Mouse (Mus musculus): ENCODE data around the gene Jmjd8. TPM values are rescaled to one million over a fixed set of nuclear protein-coding genes. Genes with fewer than 3 reads are reported as not detected.

Gene Jmjd8
- total RNA-seq, 1 experiment from 2014 or later = 23.2 TPM

DNA sequence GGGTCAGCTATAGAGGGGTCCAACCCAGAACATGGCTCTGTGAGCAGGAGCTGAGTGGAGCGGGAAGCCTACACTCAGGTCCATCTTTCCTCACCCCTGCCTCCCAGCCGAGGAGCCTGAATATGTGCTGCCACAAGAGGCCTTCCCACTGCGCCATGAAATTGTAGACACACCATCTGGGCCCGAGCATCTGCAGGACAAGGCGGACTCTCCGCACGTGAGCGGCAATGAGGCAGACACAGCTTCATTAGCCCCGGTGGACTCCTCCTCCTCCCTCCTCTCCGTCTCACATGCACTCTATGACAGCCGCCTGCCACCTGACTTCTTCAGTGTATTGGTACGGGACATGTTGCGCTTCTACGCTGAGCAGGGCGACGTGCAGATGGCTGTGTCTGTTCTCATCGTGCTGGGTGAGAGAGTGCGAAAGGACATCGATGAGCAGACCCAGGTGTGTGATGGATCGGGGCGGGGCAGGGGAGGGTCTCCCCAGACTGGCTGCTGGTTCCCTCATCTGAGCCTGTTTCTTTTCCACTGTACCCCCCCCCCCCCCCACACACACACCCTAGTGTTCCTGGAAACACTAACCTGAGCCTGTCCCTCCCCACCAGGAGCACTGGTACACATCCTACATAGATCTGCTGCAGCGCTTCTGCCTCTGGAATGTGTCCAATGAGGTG is 983 bp upstream of the Jmjd8 start:
- no peak for ATAC-seq (replicated peaks in 1 of 2; ENCODE audit: insufficient read depth in 1 of 2, low FRiP score in 2 of 2, low TSS enrichment in 1 of 2, low read depth in 1 of 2, poor library complexity in 2 of 2, severe bottlenecking in 2 of 2)

DNA sequence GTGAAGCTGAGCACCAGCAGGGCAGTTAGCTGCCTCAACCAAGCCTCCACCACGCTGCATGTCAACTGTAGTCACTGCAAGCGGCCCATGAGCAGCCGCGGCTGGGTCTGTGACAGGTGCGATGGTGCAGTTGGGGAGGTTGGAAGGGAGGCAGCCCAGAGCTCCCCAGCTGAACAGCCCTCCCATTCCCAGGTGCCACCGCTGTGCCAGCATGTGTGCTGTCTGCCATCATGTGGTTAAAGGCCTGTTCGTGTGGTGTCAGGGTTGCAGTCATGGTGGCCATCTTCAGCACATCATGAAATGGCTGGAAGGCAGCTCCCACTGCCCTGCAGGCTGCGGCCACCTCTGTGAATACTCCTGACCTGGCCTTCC is 458 bp upstream of the Jmjd8 start:
- ATAC-seq (replicated peaks in 1 of 2; ENCODE audit: insufficient read depth in 1 of 2, low FRiP score in 2 of 2, low TSS enrichment in 1 of 2, low read depth in 1 of 2, poor library complexity in 2 of 2, severe bottlenecking in 2 of 2) = no peak

GRCm38 (mm10) chr17:25829558-25830017 is 921 bp downstream of the Jmjd8 start:
- no peak for ATAC-seq (replicated peaks in 1 of 2; ENCODE audit: insufficient read depth in 1 of 2, low FRiP score in 2 of 2, low TSS enrichment in 1 of 2, low read depth in 1 of 2, poor library complexity in 2 of 2, severe bottlenecking in 2 of 2)

DNA sequence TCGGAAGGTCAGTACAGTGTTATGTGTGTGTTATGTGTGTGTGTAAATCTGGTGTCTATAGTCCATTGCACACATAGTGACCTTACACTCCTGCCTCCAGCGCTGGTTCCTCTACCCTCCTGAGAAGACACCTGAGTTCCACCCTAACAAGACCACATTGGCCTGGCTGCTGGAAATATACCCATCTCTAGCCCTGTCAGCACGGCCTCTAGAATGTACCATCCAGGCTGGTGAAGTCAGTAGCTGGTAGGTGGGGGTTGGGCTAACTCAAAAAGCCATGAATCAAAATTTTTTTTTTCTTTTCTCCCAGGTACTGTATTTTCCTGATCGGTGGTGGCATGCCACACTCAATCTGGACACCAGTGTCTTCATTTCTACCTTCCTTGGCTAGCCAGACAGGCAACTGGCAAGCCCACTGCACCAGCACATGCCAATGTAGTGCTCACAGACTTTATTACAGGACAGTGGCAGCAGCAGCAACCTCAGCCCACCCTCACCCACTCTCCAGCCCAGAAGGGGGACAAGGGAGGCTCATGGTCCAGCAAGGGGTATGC is 1.6 kb downstream of the Jmjd8 start:
- ATAC-seq (replicated peaks in 1 of 2; ENCODE audit: insufficient read depth in 1 of 2, low FRiP score in 2 of 2, low TSS enrichment in 1 of 2, low read depth in 1 of 2, poor library complexity in 2 of 2, severe bottlenecking in 2 of 2) = no peak

GRCm38 (mm10) chr17:25830806-25831431 is 2.3 kb downstream of the Jmjd8 start:
- ATAC-seq (replicated peaks in 1 of 2; ENCODE audit: insufficient read depth in 1 of 2, low FRiP score in 2 of 2, low TSS enrichment in 1 of 2, low read depth in 1 of 2, poor library complexity in 2 of 2, severe bottlenecking in 2 of 2) = no peak

DNA sequence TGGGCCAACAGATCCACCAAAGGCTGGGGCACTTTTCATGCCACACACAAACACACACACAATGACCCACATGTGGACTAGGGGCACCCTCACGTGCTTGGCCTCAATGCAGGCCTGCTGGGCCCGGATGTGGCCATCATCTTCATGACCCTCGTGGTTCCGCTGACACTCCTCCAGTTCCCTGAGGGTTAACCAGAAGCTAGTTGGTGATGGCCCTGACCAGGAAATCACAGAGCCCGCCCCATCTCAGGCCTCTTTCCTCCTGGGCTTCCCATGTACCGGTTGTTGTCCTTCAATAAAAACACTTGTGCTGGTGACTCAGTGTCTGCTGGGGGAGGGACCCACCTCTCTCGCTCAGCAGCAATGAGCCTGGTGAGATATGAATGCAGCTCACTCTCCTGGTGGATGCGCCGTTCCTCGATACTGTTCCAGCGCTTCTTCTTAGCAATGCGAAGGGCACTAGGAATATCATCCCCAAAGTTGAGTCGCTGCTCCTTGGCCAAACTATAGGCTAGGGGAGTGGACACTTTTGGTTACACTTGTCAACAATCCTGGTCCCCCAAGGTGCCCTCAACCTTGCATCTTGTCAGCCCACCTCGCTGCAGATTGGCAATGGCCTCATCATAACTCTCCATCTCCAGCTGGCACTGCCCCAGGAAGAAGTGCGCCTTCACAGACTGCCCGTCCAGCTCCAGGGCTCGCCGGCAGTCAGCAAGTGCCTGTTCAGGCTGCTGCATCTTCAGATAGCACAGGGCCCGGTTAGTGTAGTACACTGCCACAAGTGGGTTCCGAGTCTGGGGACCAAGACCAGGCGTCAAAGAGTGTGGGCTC is 3.0 kb downstream of the Jmjd8 start:
- ATAC-seq (replicated peaks in 1 of 2; ENCODE audit: insufficient read depth in 1 of 2, low FRiP score in 2 of 2, low TSS enrichment in 1 of 2, low read depth in 1 of 2, poor library complexity in 2 of 2, severe bottlenecking in 2 of 2) = no peak

DNA sequence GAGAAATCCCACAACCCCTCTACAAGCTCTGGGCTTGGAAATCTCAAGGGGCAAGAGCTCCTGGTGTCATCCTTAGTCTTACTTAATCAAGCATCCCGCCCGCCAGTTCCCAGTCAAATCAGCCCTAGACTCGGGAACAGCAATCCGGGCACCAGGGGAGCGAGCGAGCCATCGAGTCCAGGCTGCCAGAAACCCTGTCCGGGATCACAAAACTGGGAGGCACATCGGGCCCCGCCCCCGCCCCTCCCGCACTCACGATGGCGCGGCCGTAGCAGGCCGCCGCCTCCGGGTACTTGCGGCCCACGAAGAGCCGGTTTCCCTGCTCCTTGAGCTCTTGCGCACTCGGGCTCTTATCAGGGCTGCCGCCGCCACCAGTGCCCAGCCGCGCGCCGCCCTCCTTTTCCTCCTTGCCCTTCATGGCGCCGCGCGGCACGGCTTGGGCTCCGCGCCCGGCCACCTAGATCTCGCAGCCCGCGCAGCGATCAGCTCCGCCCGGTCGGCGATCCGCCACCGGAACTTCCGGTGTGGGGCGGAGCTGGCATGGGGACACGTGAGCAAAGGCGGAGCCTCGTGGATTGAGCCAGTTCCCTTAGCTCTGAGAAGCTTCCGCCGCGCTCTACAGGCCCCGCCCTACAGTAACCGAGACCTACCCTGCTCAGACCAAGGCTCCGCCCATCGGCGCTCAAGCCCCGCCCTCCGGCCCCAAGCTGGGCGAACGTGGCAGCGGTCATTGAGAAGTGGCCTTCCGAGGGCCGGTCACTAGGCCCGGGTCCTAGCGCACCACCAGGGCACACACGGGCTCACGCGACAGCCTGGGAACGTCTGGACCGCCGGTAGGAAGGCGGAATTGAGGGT is 4.0 kb downstream of the Jmjd8 start:
- ATAC-seq (replicated peaks in 1 of 2; ENCODE audit: insufficient read depth in 1 of 2, low FRiP score in 2 of 2, low TSS enrichment in 1 of 2, low read depth in 1 of 2, poor library complexity in 2 of 2, severe bottlenecking in 2 of 2) = peak; percentile 81 to 86

DNA sequence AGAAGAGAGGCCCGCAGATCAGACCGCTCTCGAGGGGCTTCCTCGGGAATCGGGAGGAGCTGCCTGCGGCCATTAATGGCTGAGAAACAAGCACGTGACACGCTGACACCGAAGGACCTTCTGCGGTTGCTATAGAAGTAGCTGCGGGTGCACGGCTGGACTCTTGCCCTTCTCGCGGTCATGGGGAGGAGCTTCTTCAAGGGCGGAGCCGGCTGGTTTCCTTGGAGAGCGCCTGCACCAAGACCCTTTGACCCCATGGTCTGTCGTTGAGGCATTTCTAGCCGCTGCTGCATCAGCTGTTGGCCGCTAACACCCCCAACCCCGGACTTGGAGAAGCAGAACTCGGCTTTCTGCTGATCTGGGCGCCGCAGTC is 4.6 kb downstream of the Jmjd8 start, which contains the start of gene Stub1:
TSS of gene Stub1 (minus strand) at position 114 of the 373 bp plus-strand sequence.
- peak; percentile 14 to 33; a peak in 3 of 4 replicates for ATAC-seq (replicated peaks in 1 of 2; ENCODE audit: insufficient read depth in 1 of 2, low FRiP score in 2 of 2, low TSS enrichment in 1 of 2, low read depth in 1 of 2, poor library complexity in 2 of 2, severe bottlenecking in 2 of 2)

DNA sequence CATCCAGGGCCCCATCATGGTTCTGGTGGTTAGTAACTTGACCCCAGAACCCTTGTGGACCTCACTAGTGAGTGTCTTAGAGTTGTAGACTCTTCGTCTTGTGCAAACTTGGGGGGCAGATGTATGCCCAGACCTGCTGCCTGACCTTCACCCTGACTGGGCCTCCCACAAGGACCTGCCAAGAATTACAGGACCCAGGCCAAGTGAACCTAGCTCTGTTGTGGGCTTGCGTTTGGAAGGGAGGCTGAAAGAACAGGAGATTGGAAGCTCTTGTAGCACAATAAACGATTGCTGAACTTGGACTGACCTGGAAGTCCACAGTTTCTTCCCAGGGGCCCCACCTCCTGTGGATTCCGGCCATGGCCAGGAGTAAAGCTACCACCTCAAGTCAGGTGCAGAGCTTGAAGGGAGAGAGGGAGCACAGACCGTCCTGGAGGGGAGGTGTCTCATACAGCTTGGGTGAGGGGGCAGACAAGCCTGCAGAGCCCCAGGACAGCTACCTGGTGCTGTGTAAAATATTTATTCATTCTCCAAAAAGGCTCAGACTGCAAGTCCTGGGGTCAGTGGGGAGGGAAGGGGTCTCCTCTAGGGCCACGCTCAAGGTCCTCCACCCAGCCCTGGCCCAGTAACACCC is 5.4 kb downstream of the Jmjd8 start:
- ATAC-seq (replicated peaks in 1 of 2; ENCODE audit: insufficient read depth in 1 of 2, low FRiP score in 2 of 2, low TSS enrichment in 1 of 2, low read depth in 1 of 2, poor library complexity in 2 of 2, severe bottlenecking in 2 of 2) = no peak

GRCm38 (mm10) chr17:25834595-25835222 is 6.0 kb downstream of the Jmjd8 start:
- ATAC-seq (replicated peaks in 1 of 2; ENCODE audit: insufficient read depth in 1 of 2, low FRiP score in 2 of 2, low TSS enrichment in 1 of 2, low read depth in 1 of 2, poor library complexity in 2 of 2, severe bottlenecking in 2 of 2) = no peak

GRCm38 (mm10) chr17:25835301-25835700 is 6.6 kb downstream of the Jmjd8 start:
- no peak for ATAC-seq (replicated peaks in 1 of 2; ENCODE audit: insufficient read depth in 1 of 2, low FRiP score in 2 of 2, low TSS enrichment in 1 of 2, low read depth in 1 of 2, poor library complexity in 2 of 2, severe bottlenecking in 2 of 2)

- ATAC-seq (replicated peaks in 1 of 2; ENCODE audit: insufficient read depth in 1 of 2, low FRiP score in 2 of 2, low TSS enrichment in 1 of 2, low read depth in 1 of 2, poor library complexity in 2 of 2, severe bottlenecking in 2 of 2) = no peak
Observed at GRCm38 (mm10) chr17:25835816-25836215, 7.1 kb downstream of the Jmjd8 start.

DNA sequence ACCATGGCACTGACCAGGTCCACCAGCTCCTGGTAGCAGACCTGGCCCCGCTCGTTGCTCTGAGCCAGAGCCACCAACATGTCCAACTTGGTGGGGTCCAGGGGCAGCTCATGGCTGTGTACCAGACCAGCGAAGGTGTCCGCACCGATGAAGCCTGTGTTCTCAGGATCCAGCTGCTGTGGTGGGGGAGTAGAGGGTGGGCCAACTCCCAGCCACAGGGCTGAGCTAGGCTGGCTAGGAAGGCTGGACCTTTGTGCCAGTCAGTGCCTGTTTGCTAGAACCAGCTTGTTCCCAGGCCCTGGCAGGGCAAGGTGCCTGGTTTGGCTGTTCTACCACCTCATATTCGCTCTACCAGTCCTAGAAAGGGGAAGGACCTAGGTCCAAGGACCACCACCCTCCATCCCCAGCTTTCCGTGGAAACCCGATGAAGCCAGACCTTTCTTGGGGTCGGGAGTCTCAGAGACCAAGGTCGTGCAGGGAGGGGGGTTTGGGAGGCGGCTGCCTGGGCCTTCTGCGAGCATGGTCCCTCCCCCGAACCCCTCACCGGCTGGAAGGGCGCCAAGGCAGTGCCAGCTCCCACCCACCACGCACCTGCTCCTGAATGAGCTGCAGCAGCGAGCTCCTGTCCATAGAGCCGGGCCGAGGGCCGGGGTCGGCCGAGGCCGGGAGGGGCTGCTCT is 7.9 kb downstream of the Jmjd8 start:
- ATAC-seq (replicated peaks in 1 of 2; ENCODE audit: insufficient read depth in 1 of 2, low FRiP score in 2 of 2, low TSS enrichment in 1 of 2, low read depth in 1 of 2, poor library complexity in 2 of 2, severe bottlenecking in 2 of 2) = no peak

- ATAC-seq (replicated peaks in 1 of 2; ENCODE audit: insufficient read depth in 1 of 2, low FRiP score in 2 of 2, low TSS enrichment in 1 of 2, low read depth in 1 of 2, poor library complexity in 2 of 2, severe bottlenecking in 2 of 2) = no peak
Observed at GRCm38 (mm10) chr17:25837076-25837410, 8.4 kb downstream of the Jmjd8 start, which contains the start of gene Rhbdl1. Gene Rhbdl1 (minus strand): TSS chr17:25837295.

DNA sequence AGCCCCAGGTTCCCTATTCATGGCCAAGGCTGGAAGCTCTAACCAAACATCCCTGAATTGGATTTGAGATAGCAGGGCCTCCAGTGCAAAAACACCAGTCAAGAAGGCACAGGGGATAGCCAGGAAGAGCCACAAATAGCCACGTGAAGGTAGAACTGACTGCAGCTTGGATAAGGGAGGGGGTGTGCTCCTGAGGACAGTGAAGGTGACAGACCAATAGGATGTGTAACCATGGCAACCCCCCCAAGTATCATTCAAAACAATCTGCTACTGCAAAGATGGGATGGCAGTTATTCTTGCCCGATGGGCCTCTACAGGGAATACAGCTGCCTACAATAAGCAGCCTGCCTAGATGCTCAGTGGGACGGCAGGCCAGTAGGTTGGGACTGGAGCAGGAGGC is 8.9 kb downstream of the Jmjd8 start:
- no peak for ATAC-seq (replicated peaks in 1 of 2; ENCODE audit: insufficient read depth in 1 of 2, low FRiP score in 2 of 2, low TSS enrichment in 1 of 2, low read depth in 1 of 2, poor library complexity in 2 of 2, severe bottlenecking in 2 of 2)

DNA sequence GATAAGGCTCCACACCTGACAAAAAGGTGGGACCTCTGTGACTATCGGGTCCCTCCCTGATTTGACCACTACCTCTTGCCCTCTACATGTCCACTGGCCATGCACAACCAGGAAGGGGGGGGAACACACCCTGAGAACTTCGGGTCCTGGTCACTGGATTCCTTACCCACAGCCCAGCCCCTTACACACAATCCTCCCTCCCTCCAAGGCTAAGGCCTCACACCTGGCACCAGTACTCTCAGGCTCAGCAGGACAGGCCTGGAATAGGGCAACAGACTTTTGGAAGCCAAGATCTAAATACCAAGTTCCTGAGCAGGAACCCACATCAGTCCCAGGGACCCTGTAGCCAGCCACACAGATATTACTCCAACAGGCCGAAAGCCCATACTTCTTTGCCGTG is 10.2 kb downstream of the Jmjd8 start:
- ATAC-seq (replicated peaks in 1 of 2; ENCODE audit: insufficient read depth in 1 of 2, low FRiP score in 2 of 2, low TSS enrichment in 1 of 2, low read depth in 1 of 2, poor library complexity in 2 of 2, severe bottlenecking in 2 of 2) = no peak

Data from hematopoietic stem cell, adult 5-6 weeks (primary cell).